Mouse (Mus musculus): ENCODE results near the gene Tmem132c.

Gene Tmem132c

GRCm38 (mm10) chr5:127429124-127429523 lies 187.5 kb downstream of the Tmem132c start:
- no peak for DNase-seq

- no peak for DNase-seq
Measured at GRCm38 (mm10) chr5:127431561-127431960, 190.0 kb downstream of the Tmem132c start.

GRCm38 (mm10) chr5:127436836-127437235 lies 195.2 kb downstream of the Tmem132c start:
- DNase-seq: peak; percentile 72

GRCm38 (mm10) chr5:127438639-127439038 lies 197.0 kb downstream of the Tmem132c start:
- DNase-seq: no peak

- no peak for DNase-seq
Measured at GRCm38 (mm10) chr5:127441963-127442362, 200.4 kb downstream of the Tmem132c start.

- DNase-seq: no peak
Measured at GRCm38 (mm10) chr5:127453580-127453979, 212.0 kb downstream of the Tmem132c start.

GRCm38 (mm10) chr5:127454068-127454467 lies 212.5 kb downstream of the Tmem132c start:
- no peak for DNase-seq

- DNase-seq: no peak
Measured at GRCm38 (mm10) chr5:127456076-127456475, 214.5 kb downstream of the Tmem132c start.

GRCm38 (mm10) chr5:127468151-127468550 lies 226.5 kb downstream of the Tmem132c start:
- no peak for DNase-seq

GRCm38 (mm10) chr5:127470351-127470750 lies 228.7 kb downstream of the Tmem132c start:
- no peak for DNase-seq

- DNase-seq: no peak
Measured at GRCm38 (mm10) chr5:127471902-127472301, 230.3 kb downstream of the Tmem132c start.

GRCm38 (mm10) chr5:127473706-127474105 lies 232.1 kb downstream of the Tmem132c start:
- DNase-seq: peak; percentile 46

GRCm38 (mm10) chr5:127474856-127475255 lies 233.2 kb downstream of the Tmem132c start:
- DNase-seq: no peak

GRCm38 (mm10) chr5:127477790-127478189 lies 236.2 kb downstream of the Tmem132c start:
- DNase-seq: no peak

- no peak for DNase-seq
Measured at GRCm38 (mm10) chr5:127478322-127478721, 236.7 kb downstream of the Tmem132c start.

- DNase-seq: no peak
Measured at GRCm38 (mm10) chr5:127480931-127481330, 239.3 kb downstream of the Tmem132c start.

GRCm38 (mm10) chr5:127481416-127481815 lies 239.8 kb downstream of the Tmem132c start:
- DNase-seq: peak; percentile 46

GRCm38 (mm10) chr5:127482342-127482741 lies 240.7 kb downstream of the Tmem132c start:
- DNase-seq: no peak

GRCm38 (mm10) chr5:127483955-127484659 lies 242.5 kb downstream of the Tmem132c start:
- no peak for DNase-seq

- no peak for DNase-seq
Measured at GRCm38 (mm10) chr5:127484813-127485486, 243.3 kb downstream of the Tmem132c start.

GRCm38 (mm10) chr5:127487190-127487589 lies 245.6 kb downstream of the Tmem132c start:
- DNase-seq: no peak

- no peak for DNase-seq
Measured at GRCm38 (mm10) chr5:127488666-127489065, 247.1 kb downstream of the Tmem132c start.

GRCm38 (mm10) chr5:127491724-127492123 lies 250.1 kb downstream of the Tmem132c start:
- DNase-seq: no peak

- no peak for DNase-seq
Measured at GRCm38 (mm10) chr5:127496895-127497294, 255.3 kb downstream of the Tmem132c start.
